Mouse (Mus musculus) NIH3T3 (cell line): ENCODE measurements at regions not wholly inside any gene's neighbourhood (a gene's known extent, or its start where the extent isn't known, plus 50 kb on each side); places are given as distances from the start of the nearest gene placed in this dataset.
A peak's percentile ranks its signal among the peaks of the same experiment; 100 is the strongest.
"Not testable (repeated sequence)": the region's sequence is repeated elsewhere in the genome, so short reads cannot be mapped to it uniquely, and the experiment has no call there.

Experiments used
- DNase-seq: peaks from one replicate; pipeline ENCODE4 v3.0.0-alpha.2; 2012; ENCODE audit warnings: low read depth

GRCm38 (mm10) chr14:9492228-9492627 is 826.2 kb upstream of the 4930452B06Rik start:
- DNase-seq = no peak

GRCm38 (mm10) chr14:9488585-9488984 is 822.5 kb upstream of the 4930452B06Rik start:
- DNase-seq = no peak

- no peak for DNase-seq
These were observed 812.9 kb upstream of the 4930452B06Rik start for GRCm38 (mm10) chr14:9478981-9479380.

- peak; percentile 88 for DNase-seq
These were observed 809.1 kb upstream of the 4930452B06Rik start for GRCm38 (mm10) chr14:9475169-9475568.

GRCm38 (mm10) chr14:9469686-9470085 is 803.6 kb upstream of the 4930452B06Rik start:
- no peak for DNase-seq

GRCm38 (mm10) chr14:9468654-9469053 is 802.6 kb upstream of the 4930452B06Rik start:
- DNase-seq = no peak

GRCm38 (mm10) chr14:9467690-9468458 is 801.8 kb upstream of the 4930452B06Rik start:
- DNase-seq = no peak

- DNase-seq = peak; percentile 31
These were observed 794.0 kb upstream of the 4930452B06Rik start for GRCm38 (mm10) chr14:9460006-9460405.

GRCm38 (mm10) chr14:9458856-9459255 is 792.8 kb upstream of the 4930452B06Rik start:
- DNase-seq = peak; percentile 38

- peak; percentile 80 for DNase-seq
These were observed 791.9 kb upstream of the 4930452B06Rik start for GRCm38 (mm10) chr14:9457801-9458495.

GRCm38 (mm10) chr14:9455986-9456385 is 789.9 kb upstream of the 4930452B06Rik start:
- no peak for DNase-seq

- DNase-seq = peak; percentile 82
These were observed 783.9 kb upstream of the 4930452B06Rik start for GRCm38 (mm10) chr14:9449942-9450341.

GRCm38 (mm10) chr14:9437896-9438295 is 771.9 kb upstream of the 4930452B06Rik start:
- DNase-seq = no peak

- peak; percentile 19 for DNase-seq
These were observed 769.1 kb upstream of the 4930452B06Rik start for GRCm38 (mm10) chr14:9435136-9435535.

- peak; percentile 44 for DNase-seq
These were observed 767.1 kb upstream of the 4930452B06Rik start for GRCm38 (mm10) chr14:9433081-9433590.

GRCm38 (mm10) chr14:9431798-9432197 is 765.8 kb upstream of the 4930452B06Rik start:
- no peak for DNase-seq

- no peak for DNase-seq
These were observed 745.9 kb upstream of the 4930452B06Rik start for GRCm38 (mm10) chr14:9411822-9412403.

- DNase-seq = no peak
These were observed 737.6 kb upstream of the 4930452B06Rik start for GRCm38 (mm10) chr14:9403688-9404087.

- peak; percentile 15 for DNase-seq
These were observed 734.8 kb upstream of the 4930452B06Rik start for GRCm38 (mm10) chr14:9400861-9401260.

- DNase-seq = peak; percentile 90
These were observed 727.3 kb upstream of the 4930452B06Rik start for GRCm38 (mm10) chr14:9393271-9393771.

- not testable (repeated sequence) for DNase-seq
These were observed 724.0 kb upstream of the 4930452B06Rik start for GRCm38 (mm10) chr14:9389878-9390536.

- DNase-seq = no peak
These were observed 723.1 kb upstream of the 4930452B06Rik start for GRCm38 (mm10) chr14:9389180-9389579.
